Mouse (Mus musculus) liver, adult 2 months (tissue): ENCODE measurements around the gene Hoxa2.

Source experiments
- CTCF ChIP-seq: fragments of 200-500 bp; IDR thresholded peaks from 2 replicates; pipeline ENCODE4 v1.5.1; 2011; ENCODE audit warnings: low read depth, low read length, control low read depth
- POLR2A ChIP-seq: fragments of 200-500 bp; IDR thresholded peaks from 2 replicates; pipeline ENCODE4 v1.6.1; 2011; ENCODE audit warnings: low read length, control low read depth; ENCODE audit not compliant: insufficient read depth; ENCODE audit errors: extremely low read depth

GRCm38 (mm10) chr6:52153270-52153669 lies 11.4 kb downstream of the Hoxa2 start:
- TF ChIP-seq CTCF, result no peak
- TF ChIP-seq POLR2A, result no peak
